Comparison of ENCODE assay signal across 8 mouse cellular contexts in the genomic region with DNA sequence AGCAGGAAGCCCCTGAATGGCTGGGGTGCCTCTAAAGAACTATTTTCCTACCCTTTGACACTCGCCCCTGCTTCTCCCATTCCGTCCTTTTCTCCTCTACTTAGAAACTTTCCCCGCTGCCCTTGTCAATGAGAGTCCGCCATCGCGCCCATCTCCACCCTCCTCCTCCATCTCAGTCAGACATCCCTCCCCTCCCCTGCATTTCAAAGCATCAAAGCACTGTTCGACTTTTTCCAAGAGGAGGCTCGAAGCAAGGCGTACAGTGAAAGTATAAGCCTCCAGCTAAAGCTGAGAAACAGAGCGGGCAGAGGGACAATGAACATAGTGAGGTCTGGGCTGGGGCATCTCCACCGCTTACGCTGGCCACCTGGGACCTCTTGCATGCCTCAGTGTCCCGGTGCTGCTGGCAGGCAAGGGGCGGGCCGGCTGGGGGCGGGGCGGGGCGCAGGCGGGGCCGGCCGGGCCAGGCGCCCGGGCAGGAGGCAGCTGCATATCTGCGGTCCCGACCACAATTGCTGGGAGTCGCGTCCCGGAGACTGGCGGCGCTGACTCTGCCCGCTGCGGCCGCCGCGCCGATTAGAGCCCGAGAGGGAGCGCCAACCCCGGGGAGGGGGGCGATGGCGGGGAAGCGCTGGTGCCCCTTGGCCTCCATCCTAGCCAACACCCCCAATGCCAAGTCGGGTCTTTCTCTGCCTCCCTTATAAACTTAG. TPM values are rescaled to one million over a fixed set of nuclear protein-coding genes. Genes with fewer than 3 reads are reported as not detected.
DNase-seq lines count a peak whose midpoint lies in the region; ATAC-seq and TF ChIP-seq lines count a peak whose summit lies in the region.

No protein-coding gene starts in this region.

- TF ChIP-seq CTCF in kidney, adult 2 months (conservative IDR thresholded peaks at IDR 0.05; ENCODE audit: insufficient read depth, insufficient read length, low read depth, low read length): no peak

- H3K4me2 ChIP-seq in embryonic facial prominence, embryonic 12.5 days (replicated peaks): peak overlapping the region; percentile 93
- peak overlapping the region; percentile 99 for H3K4me2 ChIP-seq in heart, embryonic 16.5 days (ENCODE audit: low read depth, low read length)
- H3K4me2 ChIP-seq in stomach, embryonic 14.5 days (replicated peaks; ENCODE audit: low read depth, low read length): peak overlapping the region; percentile 97

- peak; percentile 42 for TF ChIP-seq POLR2A in kidney, adult 2 months (IDR thresholded peaks at IDR 0.05; ENCODE audit: low read depth, low read length)

- peaks cover 2% of the 10 kb centered on the region; the same call in 1 of the 2 replicates for H3K4me1 ChIP-seq in kidney, adult 2 months (ENCODE audit: control insufficient read depth, insufficient read depth, low read length)
- peaks cover 23% of the 10 kb centered on the region for H3K4me1 ChIP-seq in embryonic facial prominence, embryonic 12.5 days
- H3K4me1 ChIP-seq in heart, embryonic 16.5 days (ENCODE audit: control insufficient read depth, insufficient read depth, low read length): peaks cover 12% of the 10 kb centered on the region
- H3K4me1 ChIP-seq in stomach, embryonic 14.5 days (ENCODE audit: control insufficient read depth, insufficient read depth, low read length): peaks cover 13% of the 10 kb centered on the region

- H3K9me3 ChIP-seq in embryonic facial prominence, embryonic 12.5 days: no peaks in the 10 kb centered on the region
- H3K9me3 ChIP-seq in heart, embryonic 16.5 days (replicated peaks; ENCODE audit: control insufficient read depth, low read length): no peaks in the 10 kb centered on the region
- no peaks in the 10 kb centered on the region for H3K9me3 ChIP-seq in stomach, embryonic 14.5 days (ENCODE audit: control insufficient read depth, low read depth, low read length)

- H3K9ac ChIP-seq in embryonic facial prominence, embryonic 12.5 days: peak overlapping the region; percentile 68
- H3K9ac ChIP-seq in heart, embryonic 16.5 days (ENCODE audit: low read length): peak overlapping the region; percentile 82
- H3K9ac ChIP-seq in stomach, embryonic 14.5 days (replicated peaks; ENCODE audit: low read depth, low read length): peak overlapping the region; percentile 58

- no peaks in the 10 kb centered on the region for H3K36me3 ChIP-seq in kidney, adult 2 months (ENCODE audit: control insufficient read depth, insufficient read depth, low read length)
- no peaks in the 10 kb centered on the region for H3K36me3 ChIP-seq in embryonic facial prominence, embryonic 12.5 days
- no peaks in the 10 kb centered on the region for H3K36me3 ChIP-seq in heart, embryonic 16.5 days (ENCODE audit: control insufficient read depth, insufficient read depth)
- H3K36me3 ChIP-seq in stomach, embryonic 14.5 days (ENCODE audit: control insufficient read depth, insufficient read depth, low read length): no peaks in the 10 kb centered on the region

- H3K27me3 ChIP-seq in kidney, adult 2 months (replicated peaks; ENCODE audit: control insufficient read depth, insufficient read depth, low read length): no peaks in the 10 kb centered on the region
- H3K27me3 ChIP-seq in embryonic facial prominence, embryonic 12.5 days: no peaks in the 10 kb centered on the region
- H3K27me3 ChIP-seq in heart, embryonic 16.5 days (ENCODE audit: control insufficient read depth, insufficient read depth, low read length): no peaks in the 10 kb centered on the region
- H3K27me3 ChIP-seq in stomach, embryonic 14.5 days (ENCODE audit: control insufficient read depth, insufficient read depth, low read length): no peaks in the 10 kb centered on the region

- peak; percentile 78 for ATAC-seq in embryonic facial prominence, embryonic 12.5 days (ENCODE audit: insufficient number of reproducible peaks, insufficient read depth, low FRiP score, low TSS enrichment)
- ATAC-seq in heart, embryonic 16.5 days (replicated peaks; ENCODE audit: extremely low read depth, insufficient read depth, low FRiP score): peak; percentile 87
- ATAC-seq in megakaryocyte-erythroid progenitor cell, adult 5-6 weeks (replicated peaks; ENCODE audit: low FRiP score, low TSS enrichment, poor library complexity, severe bottlenecking): peak; percentile 79
- ATAC-seq in stomach, embryonic 14.5 days (ENCODE audit: insufficient number of reproducible peaks, insufficient read depth, low FRiP score, low read depth): peak; percentile 81; the same call in 1 of the 2 replicates

- peak; percentile 71 for DNase-seq in kidney, adult 2 months
- DNase-seq in kidney, adult 18-20 months: no peak
- peak; percentile 72 for DNase-seq in ZHBTc4 (ENCODE audit: low read depth, low spot score)
- DNase-seq in layer of hippocampus, postnatal 10 days (ENCODE audit: low spot score in 2 of 2): peak; percentile 37 to 45

- H3K27ac ChIP-seq in kidney, adult 2 months (ENCODE audit: insufficient read depth, low read depth, low read length): peak overlapping the region; percentile 81
- peak overlapping the region; percentile 92 for H3K27ac ChIP-seq in embryonic facial prominence, embryonic 12.5 days
- H3K27ac ChIP-seq in heart, embryonic 16.5 days (ENCODE audit: low read length): peak overlapping the region; percentile 81
- peak overlapping the region; percentile 74 for H3K27ac ChIP-seq in stomach, embryonic 14.5 days (ENCODE audit: low read length)

- peak overlapping the region; percentile 63 for H3K4me3 ChIP-seq in kidney, adult 2 months (ENCODE audit: insufficient read depth, low read depth, low read length)
- H3K4me3 ChIP-seq in embryonic facial prominence, embryonic 12.5 days: peak overlapping the region; percentile 56
- peak overlapping the region; percentile 73 for H3K4me3 ChIP-seq in heart, embryonic 16.5 days (ENCODE audit: low read length)
- H3K4me3 ChIP-seq in stomach, embryonic 14.5 days (ENCODE audit: low read depth, low read length): peak overlapping the region; percentile 46

- 2% methylated on average over 42 of the region's 43 CpGs for WGBS in kidney, adult 2 months
- under 1% methylated on average over 42 of the region's 43 CpGs for WGBS in embryonic facial prominence, embryonic 12.5 days
- 1% methylated on average over 43 of the region's 43 CpGs for WGBS in heart, embryonic 16.5 days
- under 1% methylated on average over 43 of the region's 43 CpGs for WGBS in stomach, embryonic 14.5 days

RNA-seq across cellular contexts. Expression of gene Sp7, which starts 9.6 kb away (rescaled TPM):
- polyA plus RNA-seq in kidney, adult 2 months (2012; rRNA removed): 0.05 and 0.06 TPM in 2 replicates
- 8.5 and 9.4 TPM in 2 replicates for polyA plus RNA-seq in embryonic facial prominence, embryonic 12.5 days (2016; fragmentation: Nextera tagmentation; extraction: Ambion mirVana)
- polyA plus RNA-seq in heart, embryonic 16.5 days (2015; fragmentation: Nextera tagmentation; extraction: Ambion mirVana): 0.11 and 0.20 TPM in 2 replicates
- under 1 TPM; 0.18 to 0.27 TPM for total RNA-seq in layer of hippocampus, postnatal 10 days (2021)
- not detected in 2 replicates for total RNA-seq in megakaryocyte-erythroid progenitor cell, adult 5-6 weeks (2014; fragmentation: Nextera tagmentation)
- not detected in 2 replicates for total RNA-seq in megakaryocyte-erythroid progenitor cell, adult 5-6 weeks (2017)
- 2.0 and 2.5 TPM in 2 replicates for polyA plus RNA-seq in stomach, embryonic 14.5 days (2014; fragmentation: Nextera tagmentation; extraction: Ambion mirVana)

RNA-seq across cellular contexts. Expression of gene Aaas, which starts 26.0 kb away (rescaled TPM):
- 31.1 and 38.1 TPM in 2 replicates for polyA plus RNA-seq in kidney, adult 2 months (2012; rRNA removed)
- 78.4 and 89.3 TPM in 2 replicates for polyA plus RNA-seq in embryonic facial prominence, embryonic 12.5 days (2016; fragmentation: Nextera tagmentation; extraction: Ambion mirVana)
- polyA plus RNA-seq in heart, embryonic 16.5 days (2015; fragmentation: Nextera tagmentation; extraction: Ambion mirVana): 49.3 and 55.6 TPM in 2 replicates
- 10 to 100 TPM; 23.2 to 26.3 TPM for total RNA-seq in layer of hippocampus, postnatal 10 days (2021)
- total RNA-seq in megakaryocyte-erythroid progenitor cell, adult 5-6 weeks (2014; fragmentation: Nextera tagmentation): 145 and 165 TPM in 2 replicates
- 179 and 207 TPM in 2 replicates for total RNA-seq in megakaryocyte-erythroid progenitor cell, adult 5-6 weeks (2017)
- 63.8 and 68.4 TPM in 2 replicates for polyA plus RNA-seq in stomach, embryonic 14.5 days (2014; fragmentation: Nextera tagmentation; extraction: Ambion mirVana)

RNA-seq across cellular contexts. Expression of gene Sp1, which starts 29.3 kb away (rescaled TPM):
- polyA plus RNA-seq in kidney, adult 2 months (2012; rRNA removed): 15.7 and 17.6 TPM in 2 replicates
- 12.0 TPM in 2 replicates for polyA plus RNA-seq in embryonic facial prominence, embryonic 12.5 days (2016; fragmentation: Nextera tagmentation; extraction: Ambion mirVana)
- polyA plus RNA-seq in heart, embryonic 16.5 days (2015; fragmentation: Nextera tagmentation; extraction: Ambion mirVana): 5.0 and 5.5 TPM in 2 replicates
- total RNA-seq in layer of hippocampus, postnatal 10 days (2021): 10 to 100 TPM; 26.2 to 27.6 TPM
- total RNA-seq in megakaryocyte-erythroid progenitor cell, adult 5-6 weeks (2014; fragmentation: Nextera tagmentation): 68.0 and 80.3 TPM in 2 replicates
- total RNA-seq in megakaryocyte-erythroid progenitor cell, adult 5-6 weeks (2017): 45.0 and 62.2 TPM in 2 replicates
- polyA plus RNA-seq in stomach, embryonic 14.5 days (2014; fragmentation: Nextera tagmentation; extraction: Ambion mirVana): 16.9 and 18.9 TPM in 2 replicates

RNA-seq across cellular contexts. Expression of gene Myg1, which starts 45.1 kb away (rescaled TPM):
- 70.0 and 72.6 TPM in 2 replicates for polyA plus RNA-seq in kidney, adult 2 months (2012; rRNA removed)
- polyA plus RNA-seq in embryonic facial prominence, embryonic 12.5 days (2016; fragmentation: Nextera tagmentation; extraction: Ambion mirVana): 113 and 114 TPM in 2 replicates
- polyA plus RNA-seq in heart, embryonic 16.5 days (2015; fragmentation: Nextera tagmentation; extraction: Ambion mirVana): 56.6 and 67.9 TPM in 2 replicates
- 10 to 100 TPM; 61.8 to 62.8 TPM for total RNA-seq in layer of hippocampus, postnatal 10 days (2021)
- total RNA-seq in megakaryocyte-erythroid progenitor cell, adult 5-6 weeks (2014; fragmentation: Nextera tagmentation): 85.2 and 86.5 TPM in 2 replicates
- total RNA-seq in megakaryocyte-erythroid progenitor cell, adult 5-6 weeks (2017): 60.8 and 73.8 TPM in 2 replicates
- 96.9 and 109 TPM in 2 replicates for polyA plus RNA-seq in stomach, embryonic 14.5 days (2014; fragmentation: Nextera tagmentation; extraction: Ambion mirVana)

RNA-seq across cellular contexts. Expression of gene Pfdn5, which starts 50.7 kb away (rescaled TPM):
- 141 and 206 TPM in 2 replicates for polyA plus RNA-seq in kidney, adult 2 months (2012; rRNA removed)
- polyA plus RNA-seq in embryonic facial prominence, embryonic 12.5 days (2016; fragmentation: Nextera tagmentation; extraction: Ambion mirVana): 433 and 448 TPM in 2 replicates
- polyA plus RNA-seq in heart, embryonic 16.5 days (2015; fragmentation: Nextera tagmentation; extraction: Ambion mirVana): 274 and 277 TPM in 2 replicates
- total RNA-seq in layer of hippocampus, postnatal 10 days (2021): 100 to 1,000 TPM; 379 to 390 TPM
- total RNA-seq in megakaryocyte-erythroid progenitor cell, adult 5-6 weeks (2014; fragmentation: Nextera tagmentation): 210 and 293 TPM in 2 replicates
- total RNA-seq in megakaryocyte-erythroid progenitor cell, adult 5-6 weeks (2017): 214 and 318 TPM in 2 replicates
- 500 and 514 TPM in 2 replicates for polyA plus RNA-seq in stomach, embryonic 14.5 days (2014; fragmentation: Nextera tagmentation; extraction: Ambion mirVana)
